Mouse (Mus musculus): Measurements from ENCODE around the gene Vamp8.

Vamp8 gene

GRCm38 (mm10) chr6:72350214-72350613, 40.3 kb downstream of the Vamp8 start:
- DNase-seq (ENCODE audit: low spot score), result no peak

DNA sequence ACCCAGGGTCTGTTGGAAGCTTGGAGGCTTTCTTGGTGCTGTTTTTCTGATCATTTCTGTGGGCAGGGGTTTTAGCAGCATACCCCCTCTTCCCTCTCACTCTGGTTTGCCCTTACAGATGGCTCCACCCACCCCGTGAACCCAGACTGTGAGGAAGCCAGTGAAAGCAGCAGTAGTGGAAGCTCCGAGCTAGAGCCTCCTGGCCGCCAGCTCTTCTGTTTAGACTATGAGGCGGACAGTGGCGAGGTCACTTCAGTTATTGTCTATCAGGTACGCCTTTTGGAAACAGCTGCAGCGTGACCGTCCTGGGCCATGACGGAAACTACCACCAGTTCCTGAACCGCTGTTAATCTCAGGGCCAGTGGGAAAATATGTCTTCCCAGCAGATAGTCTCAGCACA, 42.1 kb downstream of the Vamp8 start:
- no peak for DNase-seq (ENCODE audit: low spot score)

GRCm38 (mm10) chr6:72347166-72347941, 43.1 kb downstream of the Vamp8 start, which contains the start of gene 0610030E20Rik:
Gene 0610030E20Rik (plus strand): TSS chr6:72347317.
- DNase-seq (ENCODE audit: low spot score), result peak; percentile 53

- no peak for DNase-seq (ENCODE audit: low spot score)
Measured at GRCm38 (mm10) chr6:72346261-72346660, 44.2 kb downstream of the Vamp8 start.

GRCm38 (mm10) chr6:72345633-72346032, 44.9 kb downstream of the Vamp8 start:
- DNase-seq (ENCODE audit: low spot score), result no peak

DNA sequence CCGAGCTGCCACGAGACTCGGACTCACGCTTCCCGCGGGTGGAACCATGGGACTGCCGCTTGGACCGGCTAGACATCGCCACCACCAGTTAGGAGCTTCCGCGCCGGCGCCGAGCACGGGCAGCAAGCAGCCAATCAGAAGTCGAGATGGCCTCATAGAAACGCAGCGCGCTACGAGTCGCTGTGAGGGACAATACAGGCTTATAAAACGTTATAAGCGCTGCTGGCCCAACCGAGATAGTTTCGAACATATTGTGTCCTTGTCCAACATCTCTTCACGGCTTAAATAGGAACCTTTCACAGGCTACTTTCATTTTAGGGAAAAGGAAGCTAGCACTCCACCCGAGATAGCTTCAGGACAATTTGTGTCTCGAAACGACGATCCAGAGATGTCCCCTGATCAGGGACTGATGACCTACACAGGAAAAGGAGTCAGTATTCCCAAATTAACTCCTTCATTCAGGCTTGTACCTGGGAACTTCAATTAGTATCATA, 45.4 kb downstream of the Vamp8 start, which contains the start of gene Usp39:
TSS of gene Usp39 (minus strand) at position 111 of the 494 bp plus-strand sequence.
- peak; percentile 79 for DNase-seq (ENCODE audit: low spot score)

GRCm38 (mm10) chr6:72344396-72345073, 46.0 kb downstream of the Vamp8 start:
- DNase-seq (ENCODE audit: low spot score), result no peak

- no peak for DNase-seq (ENCODE audit: low spot score)
Measured at GRCm38 (mm10) chr6:72340481-72340880, 50.0 kb downstream of the Vamp8 start.
